Mouse (Mus musculus) embryonic fibroblast, embryonic 13.5 days (primary cell): ENCODE measurements around the gene Olfr449. TPM values are rescaled to one million over a fixed set of nuclear protein-coding genes. Genes with fewer than 3 reads are reported as not detected.

ENCODE experiments used
- H3K27ac ChIP-seq: 2 replicates; pipeline ENCODE4 v1.5.1; 2012; ENCODE audit warnings: low read length, control low read depth, inconsistent platforms; ENCODE audit not compliant: insufficient read depth
- H3K4me1 ChIP-seq: 2 replicates; pipeline ENCODE4 v1.6.1; 2011; ENCODE audit warnings: low read length; ENCODE audit not compliant: control insufficient read depth, insufficient read depth
- H3K4me3 ChIP-seq: 2 replicates; pipeline ENCODE4 v1.5.1; 2011; ENCODE audit warnings: mild to moderate bottlenecking, control low read depth, low read length; ENCODE audit not compliant: insufficient read depth
- CTCF ChIP-seq: IDR thresholded peaks from 2 replicates; pipeline ENCODE4 v1.5.1; 2011; ENCODE audit warnings: mild to moderate bottlenecking, control low read depth, low read length, moderate library complexity, borderline replicate concordance; ENCODE audit not compliant: insufficient read depth
- POLR2A ChIP-seq: IDR thresholded peaks from 2 replicates; pipeline ENCODE4 v1.6.1; 2011; ENCODE audit warnings: low read depth, mild to moderate bottlenecking, control low read depth, low read length, moderate library complexity
- polyA plus RNA-seq: library from polyadenylated mRNA; stranded (reverse); fragments of >200 nt; gene quantifications from 2 replicates; pipeline ENCODE4 v1.2.4, GENCODE M21; 2011; ENCODE audit warnings: low read depth; ENCODE audit not compliant: missing spikeins, insufficient read length

The Olfr449 gene
- polyA plus RNA-seq: not detected in 2 replicates

GRCm38 (mm10) chr6:42834084-42834483 lies at the start of gene Olfr449:
Gene Olfr449, plus strand, starts transcription at chr6:42834384.
- no peak within 1 kb of the TSS for H3K27ac ChIP-seq

GRCm38 (mm10) chr6:42784793-42785192 lies 49.4 kb upstream of the Olfr449 start, which contains the start of gene Olfr452:
Gene Olfr452, plus strand, starts transcription at chr6:42785093.
- H3K4me3 ChIP-seq: no peak within 1 kb of the TSS
- no peak within 1 kb of the TSS for H3K27ac ChIP-seq
- H3K4me1 ChIP-seq: no peaks in the 10 kb centered on the region
- TF ChIP-seq CTCF (no peak), POLR2A (no peak)

More at GRCm38 (mm10) chr6:42834084-42834483, at the start of gene Olfr449:
- Histone ChIP-seq H3K4me1 (no peaks in the 10 kb centered on the region), H3K4me3 (no peak within 1 kb of the TSS)
- TF ChIP-seq CTCF (no peak), POLR2A (no peak)

DNA sequence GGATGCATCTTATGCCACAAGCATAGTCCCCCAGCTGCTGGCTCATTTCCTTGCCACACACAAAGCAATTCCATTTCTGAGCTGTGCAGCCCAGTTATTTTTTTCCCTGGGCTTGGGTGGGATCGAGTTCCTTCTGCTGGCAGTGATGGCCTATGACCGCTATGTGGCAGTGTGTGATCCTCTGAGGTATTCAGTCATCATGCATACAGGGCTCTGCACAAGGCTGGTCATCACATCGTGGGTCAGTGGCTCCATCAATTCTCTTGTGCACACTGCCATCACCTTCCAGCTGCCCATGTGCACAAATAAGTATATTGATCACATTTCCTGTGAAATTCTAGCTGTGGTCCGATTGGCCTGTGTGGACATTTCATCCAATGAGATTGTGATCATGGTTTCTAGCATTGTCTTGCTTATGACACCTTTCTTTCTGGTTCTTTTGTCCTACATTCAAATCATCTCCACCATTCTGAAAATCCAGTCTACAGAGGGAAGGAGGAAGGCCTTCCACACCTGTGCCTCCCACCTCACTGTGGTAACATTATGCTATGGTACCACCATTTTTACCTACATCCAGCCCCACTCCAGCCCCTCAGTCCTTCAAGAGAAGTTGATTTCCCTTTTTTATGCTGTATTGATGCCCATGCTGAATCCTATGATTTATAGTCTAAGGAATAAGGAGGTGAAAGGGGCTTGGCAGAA lies 43.8 kb upstream of the Olfr449 start:
- Histone ChIP-seq H3K4me3 (no peak overlapping the region), H3K27ac (no peak overlapping the region), H3K4me1 (no peaks in the 10 kb centered on the region)
- TF ChIP-seq CTCF: no peak
- no peak for TF ChIP-seq POLR2A

DNA sequence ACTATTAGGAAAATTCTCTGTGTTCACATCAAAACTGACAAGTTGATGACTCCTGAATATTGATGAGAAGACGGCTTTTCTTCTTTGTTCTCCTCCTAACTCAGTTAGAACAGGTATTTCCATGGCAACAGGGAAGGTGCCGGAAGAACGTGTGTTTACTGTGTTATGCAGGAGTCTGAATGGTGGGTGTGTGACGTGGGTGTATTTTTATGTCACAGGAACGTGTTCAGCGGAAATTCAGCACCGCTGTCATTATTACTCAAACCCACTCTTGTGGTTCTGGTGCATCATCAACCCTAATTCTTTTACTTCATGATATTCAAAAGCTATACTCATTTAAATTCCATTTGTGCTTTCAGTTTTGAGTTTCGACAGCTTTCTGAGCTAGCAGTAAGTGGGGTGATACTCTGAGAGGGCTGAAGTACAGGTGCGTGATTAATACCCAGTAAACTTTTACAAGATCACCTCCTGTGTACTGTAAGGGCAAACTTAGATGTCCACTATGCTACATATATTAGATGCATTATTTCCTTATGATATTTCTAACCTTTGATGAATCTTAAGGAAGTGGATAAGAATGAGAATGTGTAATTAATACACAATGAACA lies 43.1 kb upstream of the Olfr449 start:
- Histone ChIP-seq H3K4me3 (no peak overlapping the region), H3K27ac (no peak overlapping the region), H3K4me1 (no peaks in the 10 kb centered on the region)
- no peak for TF ChIP-seq CTCF
- TF ChIP-seq POLR2A: no peak

DNA sequence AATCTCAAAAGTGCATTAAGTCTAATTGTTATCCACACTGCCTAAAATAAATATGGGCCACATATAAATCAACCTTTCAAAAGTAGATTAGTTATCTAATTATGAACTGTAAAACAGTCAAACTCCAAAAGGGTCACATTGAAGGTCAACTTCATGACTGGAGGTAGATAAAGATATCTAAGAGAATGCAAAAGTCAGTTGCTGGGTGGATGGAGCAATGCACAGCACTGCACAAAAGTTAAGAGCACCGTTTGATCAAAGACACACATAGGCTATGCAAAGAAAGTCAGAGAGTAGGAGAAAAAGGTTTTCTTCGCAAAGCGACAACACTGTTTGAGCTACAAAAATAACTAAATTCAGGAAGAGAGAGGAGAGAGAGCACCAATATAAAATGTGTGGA lies 39.2 kb upstream of the Olfr449 start:
- H3K4me1 ChIP-seq: no peaks in the 10 kb centered on the region
- H3K27ac ChIP-seq: no peak overlapping the region
- H3K4me3 ChIP-seq: no peak overlapping the region
- TF ChIP-seq POLR2A (no peak), CTCF (no peak)

GRCm38 (mm10) chr6:42811639-42812038 lies 22.5 kb upstream of the Olfr449 start, which contains the start of gene Olfr450:
Gene Olfr450, plus strand, starts transcription at chr6:42811939.
- Histone ChIP-seq H3K4me1 (no peaks in the 10 kb centered on the region), H3K4me3 (no peak within 1 kb of the TSS), H3K27ac (no peak within 1 kb of the TSS)
- TF ChIP-seq CTCF (no peak), POLR2A (no peak)

- no peak overlapping the region for H3K27ac ChIP-seq
- TF ChIP-seq POLR2A: no peak
- no peak for TF ChIP-seq CTCF
- H3K4me1 ChIP-seq: no peaks in the 10 kb centered on the region
- no peak overlapping the region for H3K4me3 ChIP-seq
These were observed 26.1 kb downstream of the Olfr449 start for GRCm38 (mm10) chr6:42860222-42860819.

GRCm38 (mm10) chr6:42869695-42870094 lies 35.5 kb downstream of the Olfr449 start:
- no peaks in the 10 kb centered on the region for H3K4me1 ChIP-seq
- H3K27ac ChIP-seq: no peak overlapping the region
- H3K4me3 ChIP-seq: no peak overlapping the region
- TF ChIP-seq CTCF (no peak), POLR2A (no peak)

DNA sequence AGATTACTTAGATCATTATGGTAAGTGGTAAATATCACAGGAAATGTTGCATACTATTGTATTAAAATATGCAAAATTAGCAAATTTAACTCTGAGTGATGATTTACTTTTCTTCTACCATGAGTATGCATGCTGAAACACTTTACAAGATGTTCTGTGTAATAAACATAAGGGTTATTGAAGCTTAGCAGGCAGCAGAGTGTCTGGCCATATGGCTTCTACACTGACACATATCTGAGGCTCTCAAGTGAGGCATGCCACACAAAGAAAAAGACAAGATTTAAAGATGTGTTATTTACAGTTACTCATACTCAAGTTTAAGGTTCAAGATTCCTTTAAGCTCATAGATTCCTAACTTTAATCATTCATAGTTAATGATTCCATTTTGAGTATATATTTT lies 42.1 kb downstream of the Olfr449 start:
- no peaks in the 10 kb centered on the region for H3K4me1 ChIP-seq
- no peak overlapping the region for H3K27ac ChIP-seq
- no peak for TF ChIP-seq CTCF
- no peak for TF ChIP-seq POLR2A
- H3K4me3 ChIP-seq: no peak overlapping the region

Other genes starting within 250 kb of the Olfr449 start
- gene Tcaf3, start 236.7 kb upstream of the Olfr449 start, polyA plus RNA-seq: not detected in 2 replicates
- gene Tcaf2, start 189.1 kb upstream of the Olfr449 start, polyA plus RNA-seq: 8.8 and 10.8 TPM in 2 replicates
- 70.1 and 78.0 TPM in 2 replicates for gene Tcaf1, start 124.3 kb upstream of the Olfr449 start, polyA plus RNA-seq
- not detected in 2 replicates for gene Olfr453, start 95.0 kb upstream of the Olfr449 start, polyA plus RNA-seq
- not detected in 2 replicates for gene Olfr38, start 78.0 kb upstream of the Olfr449 start, polyA plus RNA-seq
- gene Olfr452, start 49.3 kb upstream of the Olfr449 start, polyA plus RNA-seq: not detected in 2 replicates
- gene Olfr450, start 22.4 kb upstream of the Olfr449 start, polyA plus RNA-seq: not detected in 2 replicates
- gene Olfr448, start 56.1 kb downstream of the Olfr449 start, polyA plus RNA-seq: not detected in 2 replicates
- not detected in 2 replicates for gene Olfr447, start 74.5 kb downstream of the Olfr449 start, polyA plus RNA-seq
- gene Olfr446, start 87.0 kb downstream of the Olfr449 start, polyA plus RNA-seq: not detected in 2 replicates
- not detected in 2 replicates for gene Olfr444, start 114.7 kb downstream of the Olfr449 start, polyA plus RNA-seq